Mouse (Mus musculus): ENCODE data around the gene Wfdc15a.

DNA sequence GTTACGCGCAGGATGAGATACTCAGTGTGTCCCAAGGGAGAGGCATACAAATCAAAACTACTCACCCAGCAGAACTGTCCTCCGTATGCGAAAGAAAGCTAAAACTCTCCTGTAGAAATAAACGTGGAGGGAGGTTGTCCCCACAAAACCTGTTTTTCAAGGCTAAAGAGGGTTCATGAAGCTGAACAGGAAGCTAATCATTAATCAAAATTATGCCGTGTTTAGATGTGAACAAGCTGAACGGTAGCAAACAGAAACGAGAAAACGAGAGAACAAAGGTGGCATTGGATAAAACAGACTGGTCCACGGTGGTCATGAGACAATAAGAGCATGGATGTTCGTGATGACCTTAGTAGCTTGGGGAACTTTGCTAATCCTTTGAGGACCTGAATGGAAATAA, 21.6 kb upstream of the Wfdc15a start, which contains the start of gene Wfdc15b:
- TF ChIP-seq CTCF (IDR thresholded peaks at IDR 0.05; ENCODE audit: low read depth) (no peak), EP300 (optimal IDR thresholded peaks at IDR 0.05) (no peak)

Data from stomach, postnatal 0 days (tissue).